ENCODE assay signal across 23 mouse cellular contexts in genomic region chr1:34144826-34145225, GRCm38 (mm10).
"Had no signal": no experiment of that assay in that cellular context is flagged by ENCODE, and none has a peak within 500 bp of the region (broad histone marks: within the 10 kb centered on the region; RNA-seq: fewer than 3 reads in every experiment).

No protein-coding gene starts in this region.

- DNase-seq: forebrain, postnatal 0 days; gastrocnemius, postnatal 14 days; gastrocnemius, postnatal 36 days; heart, adult 11 months; heart, adult 2 months; heart, postnatal 10 days; kidney, adult 11 months; kidney, adult 2 months; kidney, adult 9 months; kidney, postnatal 14 days; kidney, postnatal 36 days; layer of hippocampus, adult 9-11 months; layer of hippocampus, postnatal 36 days; left cerebral cortex, postnatal 4 days had no signal

- H3K9me3 ChIP-seq: heart, embryonic 12.5 days; hindbrain, embryonic 13.5 days; hindbrain, embryonic 15.5 days; kidney, embryonic 15.5 days; limb, embryonic 13.5 days; limb, embryonic 15.5 days had no signal

- H3K36me3 ChIP-seq: heart, embryonic 12.5 days; hindbrain, embryonic 15.5 days; kidney, embryonic 15.5 days; limb, embryonic 13.5 days; limb, embryonic 15.5 days had no signal

- H3K4me3 ChIP-seq: heart, adult 2 months; heart, embryonic 12.5 days; hindbrain, embryonic 13.5 days; hindbrain, embryonic 15.5 days; kidney, embryonic 15.5 days; limb, embryonic 13.5 days; limb, embryonic 15.5 days had no signal

- H3K9ac ChIP-seq: forebrain, postnatal 0 days; heart, embryonic 12.5 days; hindbrain, embryonic 13.5 days; hindbrain, embryonic 15.5 days; kidney, embryonic 15.5 days; limb, embryonic 13.5 days; limb, embryonic 15.5 days had no signal

- ATAC-seq: forebrain, postnatal 0 days; hindbrain, postnatal 0 days; intestine, embryonic 16.5 days had no signal

- H3K27me3 ChIP-seq: heart, embryonic 12.5 days; hindbrain, embryonic 13.5 days; hindbrain, embryonic 15.5 days; kidney, embryonic 15.5 days; limb, embryonic 13.5 days; limb, embryonic 15.5 days had no signal

- H3K27ac ChIP-seq: heart, adult 2 months; hindbrain, embryonic 13.5 days; hindbrain, embryonic 15.5 days; hindbrain, postnatal 0 days; kidney, embryonic 15.5 days; kidney, postnatal 0 days; limb, embryonic 13.5 days; limb, embryonic 15.5 days had no signal

- H3K4me2 ChIP-seq: heart, embryonic 12.5 days; hindbrain, embryonic 13.5 days; hindbrain, embryonic 15.5 days; kidney, embryonic 15.5 days; limb, embryonic 13.5 days; limb, embryonic 15.5 days had no signal
